13 mouse cellular contexts compared by ENCODE assay signal in genomic region chr1:156459690-156460089, GRCm38 (mm10). TPM values are rescaled to one million over a fixed set of nuclear protein-coding genes. Genes with fewer than 3 reads are reported as not detected.
A peak's percentile ranks its signal among the peaks of the same experiment; 100 is the strongest.
DNase-seq lines count a peak whose midpoint lies in the region; ATAC-seq and TF ChIP-seq lines count a peak whose summit lies in the region.
"Had no signal": no experiment of that assay in that cellular context is flagged by ENCODE, and none has a peak within 500 bp of the region (broad histone marks: within the 10 kb centered on the region; RNA-seq: fewer than 3 reads in every experiment).

No protein-coding gene starts in this region.

- H3K4me3 ChIP-seq in heart, embryonic 14.5 days (ENCODE audit: control insufficient read depth in 1 of 2, insufficient read depth in 1 of 2, low read depth in 1 of 2, low read length in 2 of 2) = no peak overlapping the region
- H3K4me3 ChIP-seq in liver, adult 2 months (ENCODE audit: insufficient read depth, low read depth, low read length) = no peak overlapping the region
- H3K4me3 ChIP-seq: limb, embryonic 13.5 days had no signal

- no peaks in the 10 kb centered on the region for H3K27me3 ChIP-seq in heart, embryonic 14.5 days (ENCODE audit: control insufficient read depth, insufficient read depth, low read length)
- peaks cover 18% of the 10 kb centered on the region for H3K27me3 ChIP-seq in liver, adult 2 months (ENCODE audit: control insufficient read depth, insufficient read depth, low read length)
- H3K27me3 ChIP-seq: limb, embryonic 13.5 days had no signal

- DNase-seq in heart, postnatal 25 days (ENCODE audit: low spot score) = no peak
- DNase-seq in liver, adult 2 months (ENCODE audit: extremely low read depth, low read depth, low spot score) = peak; percentile 29
- DNase-seq in cerebellum, postnatal 14 days = no peak
- no peak for DNase-seq in right cerebral cortex, postnatal 14 days
- DNase-seq in adipocyte (ENCODE audit: low spot score) = no peak
- DNase-seq: adrenal gland, postnatal 25 days; kidney, adult 18-20 months; right cerebral cortex, postnatal 25 days had no signal

- peak overlapping the region; percentile 10 to 56 for H3K27ac ChIP-seq in heart, embryonic 14.5 days (replicated peaks in 1 of 2; ENCODE audit: control insufficient read depth in 1 of 2, insufficient read depth in 1 of 2, low read depth in 2 of 2, low read length in 2 of 2)
- no peak overlapping the region for H3K27ac ChIP-seq in liver, adult 2 months (replicated peaks; ENCODE audit: insufficient read depth, low read depth, low read length)
- H3K27ac ChIP-seq: limb, embryonic 13.5 days had no signal

- H3K9me3 ChIP-seq in heart, embryonic 14.5 days (ENCODE audit: control insufficient read depth, low read length) = no peaks in the 10 kb centered on the region
- H3K9me3 ChIP-seq: limb, embryonic 13.5 days had no signal

- TF ChIP-seq CTCF in liver, adult 2 months (IDR thresholded peaks at IDR 0.05; ENCODE audit: low read depth, low read length) = no peak

- TF ChIP-seq POLR2A in liver, adult 2 months (IDR thresholded peaks at IDR 0.05; ENCODE audit: extremely low read depth, insufficient read depth, low read length) = no peak

- no peak overlapping the region for H3K9ac ChIP-seq in heart, embryonic 14.5 days (ENCODE audit: low read length)
- H3K9ac ChIP-seq in liver, adult 2 months (ENCODE audit: low read depth, low read length) = no peak overlapping the region
- H3K9ac ChIP-seq: limb, embryonic 13.5 days had no signal

- 47% methylated on average over 3 of the region's 3 CpGs for WGBS in heart, embryonic 14.5 days
- WGBS in liver, adult 2 months = 83% methylated on average over 3 of the region's 3 CpGs

- H3K36me3 ChIP-seq in heart, embryonic 14.5 days (ENCODE audit: control insufficient read depth, insufficient read depth, low read length) = peaks cover 23% of the 10 kb centered on the region
- no peaks in the 10 kb centered on the region for H3K36me3 ChIP-seq in liver, adult 2 months (ENCODE audit: control insufficient read depth, insufficient read depth, low read length)

- no peak overlapping the region for H3K4me2 ChIP-seq in heart, embryonic 14.5 days (ENCODE audit: low read length)
- H3K4me2 ChIP-seq: limb, embryonic 13.5 days had no signal

- intact Hi-C loops in heart, postnatal 25 days (cut with DNase I) = no loop called here

- H3K79me2 ChIP-seq in liver, adult 2 months (ENCODE audit: control insufficient read depth, insufficient read depth, low read length) = no peaks in the 10 kb centered on the region

- peaks cover 2 to 5% of the 10 kb centered on the region in 2 experiments; a peak in 2 of 4 replicates for H3K4me1 ChIP-seq in heart, embryonic 14.5 days (ENCODE audit: control insufficient read depth in 2 of 2, insufficient read depth in 2 of 2, low read length in 2 of 2)
- H3K4me1 ChIP-seq in liver, adult 2 months (ENCODE audit: control insufficient read depth, insufficient read depth, low read length) = peaks cover 9% of the 10 kb centered on the region
- H3K4me1 ChIP-seq: limb, embryonic 13.5 days had no signal

- no peak for ATAC-seq in heart, embryonic 14.5 days (ENCODE audit: insufficient number of reproducible peaks, insufficient read depth, low FRiP score, low read depth)
- peak; percentile 83 for ATAC-seq in CD4-positive, CD25-positive, alpha-beta regulatory T cell, adult 4 months
- ATAC-seq in neutrophil, adult 5-6 weeks (ENCODE audit: extremely low read depth, insufficient number of reproducible peaks, low FRiP score, poor library complexity, severe bottlenecking) = peak; percentile 92

RNA-seq across cellular contexts. Expression of gene Soat1, which starts 14.4 kb away (rescaled TPM):
- polyA plus RNA-seq in heart, embryonic 14.5 days (2014; fragmentation: Nextera tagmentation; extraction: Ambion mirVana) = 32.2 and 32.7 TPM in 2 replicates
- total RNA-seq in heart, postnatal 25 days (2021) = 10 to 100 TPM in 1 of 2 experiments, 1 to 10 TPM in 1; 7.1 to 11.7 TPM
- 10 to 100 TPM; 56.3 TPM for polyA plus RNA-seq in CD4-positive, CD25-positive, alpha-beta regulatory T cell, adult 4 months (2017; shearing (Covaris generic))
- total RNA-seq in liver, adult 2 months (2014; rRNA removed) = 5.9 and 7.7 TPM in 2 replicates
- 1.2 and 2.4 TPM in 2 replicates for polyA plus RNA-seq in liver, adult 2 months (2012; rRNA removed)
- total RNA-seq in neutrophil, adult 5-6 weeks (2017) = 80.2 and 105 TPM in 2 replicates

RNA-seq across cellular contexts. Expression of gene Axdnd1, which starts 38.7 kb away (rescaled TPM):
- polyA plus RNA-seq in heart, embryonic 14.5 days (2014; fragmentation: Nextera tagmentation; extraction: Ambion mirVana) = 0.20 and 0.35 TPM in 2 replicates
- total RNA-seq in heart, postnatal 25 days (2021) = not detected
- polyA plus RNA-seq in CD4-positive, CD25-positive, alpha-beta regulatory T cell, adult 4 months (2017; shearing (Covaris generic)) = 1 to 10 TPM in 1 of 2 experiments, under 1 TPM in 1; 0.93 to 1.2 TPM
- total RNA-seq in liver, adult 2 months (2014; rRNA removed) = not detected in 2 replicates
- not detected in 2 replicates for polyA plus RNA-seq in liver, adult 2 months (2012; rRNA removed)
- 1.2 and 1.7 TPM in 2 replicates for total RNA-seq in neutrophil, adult 5-6 weeks (2017)
- polyA plus RNA-seq: neural tube, embryonic 11.5 days had no signal
